Mouse (Mus musculus) cerebral cortex, adult 2 months (tissue): ENCODE results near the gene Olfr70.

ENCODE experiments used
- WGBS: fragments of 180-500 bp; shearing (Covaris S2); methylation state at CpG from one replicate; pipeline ENCODE4 v1.1.7; 2018; 5-methylcytosine and 5-hydroxymethylcytosine counted together

The Olfr70 gene

DNA sequence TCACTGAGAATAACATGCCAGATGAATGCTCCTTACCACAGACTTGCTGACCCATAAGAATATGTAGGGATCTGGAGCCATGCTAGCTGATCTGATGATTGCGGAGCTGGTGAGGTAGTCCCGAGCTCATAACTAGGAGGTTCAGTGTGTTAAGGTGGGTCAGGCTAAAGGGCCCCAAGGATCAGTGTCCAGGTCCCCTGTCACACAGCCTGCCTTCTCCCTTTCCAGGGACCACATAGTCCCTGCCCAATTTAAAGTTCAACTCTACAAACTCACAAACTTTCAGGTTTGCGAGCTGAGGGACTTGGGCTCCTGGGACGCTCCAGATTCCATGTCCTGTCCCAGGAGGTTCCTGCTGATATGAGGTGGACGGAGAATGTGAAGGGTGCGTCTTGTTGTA is at the start of gene Olfr70:
Olfr70 (minus strand) TSS at position 101 of the 400 bp plus-strand sequence.
- 93% methylated on average over 6 of the region's 6 CpGs for WGBS

DNA sequence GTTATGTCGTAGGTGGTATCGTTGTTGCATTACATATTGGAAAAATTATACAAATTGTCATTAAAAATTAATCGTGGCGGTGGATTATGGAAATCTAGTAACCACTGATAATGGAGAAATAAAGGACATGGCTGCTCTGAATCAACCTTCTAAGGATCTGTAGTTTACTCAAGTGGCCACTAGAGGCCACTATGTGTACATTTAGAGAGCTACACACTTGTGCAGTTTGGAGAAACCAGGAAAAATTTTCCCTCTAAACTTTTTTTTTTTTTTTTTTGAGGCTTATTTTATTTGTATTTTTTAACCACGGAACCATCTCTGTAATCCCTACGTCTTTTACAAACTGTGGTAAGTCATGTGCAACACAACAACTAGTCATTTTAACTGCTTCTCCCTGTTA is 44.6 kb upstream of the Olfr70 start:
- 14% methylated on average over 6 of the region's 6 CpGs for WGBS

DNA sequence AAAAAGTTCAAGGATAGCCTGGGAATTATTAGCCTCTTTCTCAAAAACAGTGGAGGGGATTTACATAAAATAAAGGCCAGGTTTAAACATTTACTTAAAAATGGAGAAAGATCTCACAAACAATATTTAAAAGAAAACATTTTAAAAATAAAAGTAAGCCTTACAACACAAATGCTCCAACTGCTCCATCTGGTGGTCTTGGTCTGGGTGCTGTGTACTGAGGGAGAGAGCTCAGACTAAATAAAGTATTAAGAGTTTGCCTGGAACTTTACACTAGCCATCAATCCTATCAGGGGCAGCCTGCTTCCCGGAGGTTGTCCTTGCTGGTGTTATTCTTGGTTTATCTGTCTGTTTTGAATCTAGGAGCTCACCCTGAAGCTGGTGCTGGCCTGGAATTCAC is 42.5 kb upstream of the Olfr70 start:
- WGBS = 54% methylated on average over 1 of the region's 1 CpGs

DNA sequence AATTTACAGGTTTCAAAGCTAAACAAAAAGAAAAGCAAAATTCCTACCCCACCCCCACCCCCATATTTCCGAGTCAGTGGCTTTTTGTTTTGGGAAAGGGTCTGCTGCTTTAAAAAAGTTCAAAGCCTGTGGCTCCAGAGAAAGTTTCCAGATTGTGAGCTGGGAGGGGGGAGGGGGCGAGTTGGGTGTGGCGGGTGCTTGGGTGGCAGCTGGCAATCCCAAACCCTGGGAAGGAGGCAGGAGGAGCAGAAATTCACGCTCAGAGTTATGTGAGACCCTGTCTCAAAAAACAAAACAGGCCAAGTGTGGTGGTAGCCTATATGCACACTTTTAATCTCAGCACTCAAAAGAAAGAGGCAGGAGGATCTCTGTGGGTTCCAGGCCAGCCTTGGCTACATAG is 42.0 kb upstream of the Olfr70 start:
- 50% methylated on average over 4 of the region's 4 CpGs for WGBS

DNA sequence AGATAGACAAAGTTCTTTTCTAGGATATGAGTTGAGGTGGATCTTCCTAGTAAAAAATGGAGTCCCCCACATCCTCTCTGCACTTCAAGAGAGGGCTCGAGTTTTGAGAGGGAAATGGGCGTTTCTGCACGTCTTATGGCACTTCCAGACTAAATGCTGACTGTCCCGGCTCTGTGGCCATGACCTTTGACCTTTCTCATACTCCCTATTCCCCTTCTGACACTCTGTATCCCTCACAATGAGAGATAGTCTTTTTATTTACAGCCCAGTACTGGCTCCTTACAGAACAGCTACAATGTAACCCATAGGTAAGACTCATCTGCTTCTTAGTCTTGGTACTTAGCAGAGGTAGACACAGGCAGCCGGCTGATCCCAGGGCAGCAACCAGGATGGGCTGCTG is 40.9 kb upstream of the Olfr70 start:
- WGBS = 82% methylated on average over 5 of the region's 5 CpGs

DNA sequence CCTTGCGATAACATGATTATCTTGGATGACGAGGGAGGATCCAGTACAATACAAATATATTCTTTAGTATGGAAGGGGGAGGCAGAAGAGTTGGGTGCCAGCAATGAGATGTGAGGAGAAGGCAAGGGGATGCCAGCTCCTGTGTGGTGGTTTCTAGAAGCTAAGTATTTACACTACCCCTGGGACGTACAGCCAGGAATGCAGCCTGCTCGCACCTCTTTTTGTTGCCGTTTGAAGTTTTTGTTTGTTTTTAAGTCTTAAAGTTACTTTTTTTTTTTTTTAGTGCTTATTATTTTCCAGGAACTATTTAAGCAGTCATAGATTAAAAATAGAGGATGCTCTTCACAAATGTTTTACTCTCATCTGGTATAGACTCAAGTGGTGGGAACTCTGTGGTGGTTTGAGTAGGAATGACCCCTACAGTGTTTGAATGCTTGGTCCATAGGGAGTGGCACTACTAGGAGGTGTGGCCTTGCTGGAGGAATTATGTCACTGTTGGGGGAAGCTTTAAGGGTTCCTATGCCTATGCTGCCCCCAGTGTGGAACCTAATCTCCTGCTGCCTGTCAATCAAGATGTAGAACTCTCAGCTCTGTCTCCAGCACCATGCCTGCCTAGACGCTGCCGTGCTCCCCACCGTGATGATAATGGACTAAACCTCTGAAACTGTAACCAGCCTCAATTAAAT is 38.5 kb upstream of the Olfr70 start:
- WGBS = 81% methylated on average over 8 of the region's 8 CpGs

DNA sequence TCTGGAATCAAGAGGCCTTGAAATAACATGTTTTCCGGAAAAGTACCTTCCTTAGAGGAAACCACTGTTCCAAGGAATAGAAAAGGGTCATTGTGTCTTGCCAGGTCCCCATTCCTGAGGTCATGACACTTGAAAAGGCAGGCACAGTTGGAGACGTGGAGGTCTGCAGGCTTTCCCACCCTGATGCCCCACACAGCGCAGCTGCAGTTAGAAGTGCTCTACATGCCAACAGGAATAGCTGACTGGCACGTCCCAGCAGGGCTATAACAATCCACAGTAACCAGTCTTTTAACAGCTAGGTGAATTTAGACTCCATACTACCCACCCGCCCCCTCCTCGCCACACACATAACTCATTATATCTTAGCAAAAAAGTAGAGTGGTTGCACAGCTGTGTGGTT is 36.5 kb upstream of the Olfr70 start:
- WGBS = 77% methylated on average over 6 of the region's 6 CpGs

DNA sequence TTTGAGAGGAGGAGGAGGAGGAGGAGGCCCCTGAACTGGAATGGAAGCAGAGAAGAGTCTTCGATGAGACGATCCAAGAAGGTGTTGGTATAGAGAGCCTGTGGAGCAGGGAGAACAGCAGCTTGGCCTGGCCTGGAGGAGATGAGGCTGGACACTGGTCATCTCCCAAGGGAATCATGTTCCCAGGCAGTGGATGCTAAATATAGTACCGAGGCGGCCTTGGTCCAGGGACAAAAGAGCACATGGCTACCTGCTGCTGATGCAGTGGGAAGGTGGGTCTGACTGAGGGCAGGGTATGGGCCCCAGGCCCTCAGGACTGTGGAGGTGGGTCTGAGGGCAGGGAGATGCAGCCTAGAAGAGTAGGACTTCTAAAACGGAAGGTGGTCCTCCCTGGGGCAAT is 32.6 kb upstream of the Olfr70 start:
- 70% methylated on average over 5 of the region's 5 CpGs for WGBS

DNA sequence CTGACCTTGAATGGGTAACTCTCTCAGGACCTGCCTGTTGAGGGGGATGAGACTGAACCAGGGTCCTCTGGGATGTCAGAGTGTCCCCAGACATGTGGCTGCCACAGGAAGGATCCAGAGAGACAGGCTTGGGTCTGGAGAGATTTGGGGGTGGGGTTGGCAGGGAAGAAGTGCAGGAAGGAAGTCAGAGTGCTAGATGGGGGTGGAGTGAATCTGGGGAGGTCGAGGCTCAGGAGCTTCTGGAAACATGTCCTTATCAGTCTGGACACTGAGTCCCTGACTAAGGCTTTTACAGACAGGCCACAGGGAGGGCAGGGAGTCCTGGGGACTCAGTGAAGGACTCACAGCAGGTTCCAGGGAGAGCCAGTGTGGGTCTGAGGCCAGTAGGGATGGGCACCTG is 31.6 kb upstream of the Olfr70 start:
- 25% methylated on average over 1 of the region's 1 CpGs for WGBS

DNA sequence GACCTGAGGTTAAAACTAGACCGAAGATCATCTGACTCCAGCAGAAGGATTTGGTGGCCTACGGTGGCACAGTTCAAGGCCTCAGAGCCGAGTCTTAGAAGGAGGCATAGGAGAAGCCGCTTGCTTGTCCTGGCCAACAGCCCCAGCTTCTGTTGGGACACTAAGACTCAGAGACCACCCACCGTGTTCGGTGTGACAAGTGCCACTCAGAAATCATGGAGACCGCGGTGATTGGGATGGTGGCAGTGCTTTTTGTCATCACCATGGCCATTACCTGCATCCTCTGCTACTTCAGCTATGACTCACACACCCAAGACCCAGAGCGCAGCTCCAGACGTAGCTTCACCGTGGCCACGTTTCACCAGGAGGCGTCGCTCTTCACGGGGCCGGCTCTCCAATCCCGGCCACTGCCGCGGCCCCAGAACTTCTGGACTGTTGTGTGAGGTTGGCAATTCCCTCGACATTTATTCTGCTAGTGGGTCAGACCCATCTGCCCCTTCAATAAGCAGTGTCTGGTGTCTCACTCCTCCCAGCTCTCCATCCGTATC is 30.2 kb upstream of the Olfr70 start:
- WGBS = 70% methylated on average over 21 of the region's 21 CpGs

DNA sequence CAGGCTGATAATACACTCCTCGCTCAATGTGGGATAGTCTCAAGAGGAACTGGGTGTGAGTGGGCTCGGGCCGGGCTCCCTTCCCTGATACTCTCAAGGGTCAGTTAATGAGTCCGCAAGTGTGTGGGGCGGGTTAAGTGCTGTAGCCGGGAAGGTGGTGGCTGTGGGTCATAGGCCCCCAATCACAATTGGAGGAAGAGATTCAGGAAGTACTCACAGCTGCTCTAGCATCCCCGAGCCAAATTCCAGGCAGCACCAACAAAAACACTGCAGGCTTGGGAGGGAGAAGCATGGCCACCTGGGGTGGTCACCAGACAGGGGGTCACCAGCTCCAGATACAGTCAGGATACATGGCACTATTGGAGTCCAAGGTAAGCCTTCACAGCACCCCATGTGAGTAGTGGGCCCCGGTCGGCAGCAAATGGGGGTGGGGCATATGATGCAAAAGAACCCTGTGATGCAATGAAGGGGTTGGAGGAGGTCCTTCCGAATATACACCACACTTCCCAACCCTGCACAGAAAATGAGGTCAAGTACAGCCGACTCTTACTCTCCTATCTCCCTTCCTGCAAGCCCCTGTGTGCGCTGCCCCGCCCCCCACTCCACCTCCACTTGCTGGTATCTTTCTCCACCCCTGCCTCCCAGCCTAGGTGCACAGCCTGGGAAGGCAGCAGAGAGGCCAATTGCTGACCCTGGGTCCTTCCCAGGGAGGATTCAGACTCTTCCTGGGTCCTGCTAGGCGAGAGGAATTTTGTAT is 29.4 kb upstream of the Olfr70 start, which contains the start of gene Spaar:
Spaar (plus strand) TSS at position 241 of the 757 bp plus-strand sequence.
- 66% methylated on average over 14 of the region's 14 CpGs for WGBS

DNA sequence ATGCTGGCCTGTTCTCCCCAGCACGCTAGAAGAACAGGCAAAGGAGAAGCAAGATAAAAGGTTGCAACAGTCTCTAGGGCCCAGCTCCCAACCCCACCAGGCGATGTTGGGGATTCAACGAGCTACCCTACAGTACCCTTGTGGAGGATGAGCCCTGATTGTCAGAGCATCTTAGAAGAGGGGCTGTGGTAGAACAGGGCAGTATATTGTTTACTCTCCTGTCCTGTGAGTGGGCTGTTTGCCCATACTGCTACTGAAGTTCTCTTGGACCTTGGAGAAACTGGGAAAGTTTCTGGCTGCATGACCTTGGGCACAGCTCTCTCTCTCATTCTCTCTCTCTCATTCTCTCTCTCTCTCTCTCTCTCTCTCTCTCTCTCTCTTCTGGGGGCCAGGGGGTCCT is 28.5 kb upstream of the Olfr70 start:
- WGBS = 70% methylated on average over 3 of the region's 3 CpGs

DNA sequence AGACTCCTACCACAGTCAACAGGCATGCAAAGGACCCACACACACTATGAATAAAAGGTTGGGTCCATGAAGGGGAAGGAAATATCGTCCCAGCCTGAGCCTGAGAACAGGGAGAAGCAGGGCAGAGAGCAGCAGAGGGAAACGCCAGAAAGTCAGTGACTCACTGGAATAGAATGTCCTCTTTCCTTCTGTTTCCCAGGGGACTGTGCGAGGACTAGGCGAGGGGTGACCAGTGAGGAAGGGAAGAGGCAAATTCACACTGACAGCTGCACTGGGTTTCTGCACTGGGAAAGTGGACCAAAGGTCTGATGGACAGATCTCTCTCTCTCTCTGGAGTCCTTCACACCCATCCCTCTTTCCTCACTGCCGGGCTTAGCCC is 28.0 kb upstream of the Olfr70 start:
- WGBS = 67% methylated on average over 5 of the region's 5 CpGs

DNA sequence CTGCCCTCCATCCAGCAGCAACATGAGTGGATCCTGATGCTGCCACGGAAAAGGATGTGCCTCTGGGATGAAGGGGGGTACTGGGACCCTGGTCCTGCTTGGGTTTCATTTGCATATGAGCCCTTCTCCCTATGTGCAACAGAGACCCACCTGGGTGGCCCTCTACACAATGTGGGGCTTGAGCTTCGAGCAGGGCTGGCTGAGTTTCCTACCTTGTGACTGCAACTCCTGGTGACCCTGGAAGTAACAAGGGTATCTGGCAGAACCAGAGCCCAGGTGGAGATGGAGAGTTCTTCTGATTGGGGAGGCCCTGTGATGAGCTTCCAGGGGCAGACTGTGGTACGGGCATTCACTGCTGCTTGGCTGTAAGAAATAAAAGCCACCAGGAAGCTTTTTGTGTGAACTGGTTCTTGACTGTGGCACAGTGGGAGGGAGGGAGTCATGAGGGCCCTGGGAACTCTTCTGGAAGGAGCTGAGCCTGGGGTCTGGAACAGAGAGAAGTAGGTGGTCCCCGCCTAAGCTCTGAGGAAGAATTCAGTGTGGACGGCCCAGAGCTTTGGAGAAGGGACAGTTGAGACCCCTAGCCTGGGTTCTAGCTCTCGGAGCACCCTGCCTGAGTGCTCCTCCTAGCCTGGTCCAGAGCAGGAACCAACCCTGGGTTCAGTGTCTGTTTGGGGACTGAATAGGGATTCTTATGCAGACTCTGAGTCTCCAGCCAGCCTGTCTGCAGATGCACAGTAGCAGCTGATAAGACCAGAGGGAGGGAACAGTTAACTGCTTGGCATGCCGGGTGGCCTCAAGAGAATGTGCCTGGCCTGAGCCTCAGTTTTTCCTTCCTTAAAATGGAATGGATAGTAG is 27.3 kb upstream of the Olfr70 start:
- 79% methylated on average over 7 of the region's 7 CpGs for WGBS

DNA sequence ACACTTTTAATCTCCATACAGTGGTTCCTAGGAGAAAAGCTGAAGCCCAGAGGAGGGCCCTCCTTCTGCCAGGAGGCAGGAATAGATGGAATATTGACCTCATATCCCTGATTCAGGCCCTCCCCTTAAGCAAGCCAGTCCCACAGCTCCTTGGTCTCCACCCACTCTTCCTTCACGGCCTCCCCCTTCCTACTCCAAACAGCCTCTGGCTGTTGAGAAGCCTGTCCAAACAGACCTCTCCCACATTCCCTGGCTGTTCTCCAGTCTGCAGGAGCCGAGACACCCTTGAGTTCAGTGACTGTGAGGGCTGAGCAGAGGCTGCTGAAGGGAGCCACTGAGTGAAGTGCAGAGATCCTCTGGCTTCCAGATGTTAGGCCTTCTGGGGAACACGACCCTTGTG is 26.4 kb upstream of the Olfr70 start, which contains the start of gene Hrct1:
Hrct1 (plus strand) TSS at position 194 of the 400 bp plus-strand sequence.
- WGBS = 39% methylated on average over 3 of the region's 3 CpGs

DNA sequence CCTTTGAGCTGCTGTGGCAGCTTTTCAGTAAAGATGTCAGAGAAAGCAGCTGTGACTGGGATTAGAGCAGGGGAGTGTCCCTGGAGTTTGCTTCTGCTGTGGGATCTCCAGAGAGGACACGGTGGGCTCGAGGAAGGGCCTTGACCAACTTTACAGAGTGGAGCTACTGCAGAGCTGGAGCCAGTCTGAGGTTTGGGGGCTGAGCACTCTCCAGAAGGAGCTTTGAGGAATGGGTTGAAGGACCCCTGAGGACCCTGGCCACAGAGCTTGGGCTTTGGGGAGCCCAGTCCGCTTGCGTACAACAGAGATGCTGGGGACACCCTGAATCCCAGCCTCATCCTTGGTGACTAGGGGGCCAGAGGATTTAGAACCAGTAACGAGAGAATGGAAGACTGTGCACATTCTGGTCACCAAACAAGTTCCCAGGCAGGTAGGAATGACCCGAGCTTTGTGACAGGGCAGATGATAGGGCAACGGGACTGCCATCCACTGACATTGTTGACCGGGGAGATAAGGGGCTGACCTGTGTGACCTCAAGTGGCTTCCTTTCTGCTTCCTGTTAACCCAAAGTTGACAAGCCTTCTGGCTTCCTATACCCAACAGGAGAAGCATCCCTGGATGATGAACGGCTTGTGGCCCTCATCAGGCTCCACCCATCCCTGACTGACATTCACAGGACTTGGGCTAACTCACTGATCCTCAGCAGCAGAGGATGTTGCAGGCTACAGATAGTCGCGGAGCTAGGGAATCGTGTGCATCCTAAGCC is 25.8 kb upstream of the Olfr70 start:
- WGBS = 71% methylated on average over 12 of the region's 12 CpGs

DNA sequence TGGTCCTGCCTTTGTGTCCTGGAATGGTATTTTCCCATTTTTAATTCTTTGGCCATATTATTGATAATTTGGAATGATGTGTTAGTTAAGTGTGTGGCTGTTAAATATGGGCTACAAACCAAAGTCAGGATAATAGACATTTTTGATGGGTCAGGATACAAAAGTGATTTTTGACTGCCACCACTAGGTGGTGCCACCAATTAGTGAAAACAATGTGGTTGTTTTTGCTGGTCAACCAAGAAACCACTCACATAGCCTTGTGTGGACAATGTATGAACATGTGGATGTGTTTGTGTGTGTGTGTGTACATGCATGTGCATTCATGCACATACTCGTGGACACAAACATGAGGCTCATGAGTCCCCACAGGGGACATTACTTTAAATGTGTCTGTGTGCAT is 24.2 kb upstream of the Olfr70 start:
- WGBS = 63% methylated on average over 1 of the region's 1 CpGs

DNA sequence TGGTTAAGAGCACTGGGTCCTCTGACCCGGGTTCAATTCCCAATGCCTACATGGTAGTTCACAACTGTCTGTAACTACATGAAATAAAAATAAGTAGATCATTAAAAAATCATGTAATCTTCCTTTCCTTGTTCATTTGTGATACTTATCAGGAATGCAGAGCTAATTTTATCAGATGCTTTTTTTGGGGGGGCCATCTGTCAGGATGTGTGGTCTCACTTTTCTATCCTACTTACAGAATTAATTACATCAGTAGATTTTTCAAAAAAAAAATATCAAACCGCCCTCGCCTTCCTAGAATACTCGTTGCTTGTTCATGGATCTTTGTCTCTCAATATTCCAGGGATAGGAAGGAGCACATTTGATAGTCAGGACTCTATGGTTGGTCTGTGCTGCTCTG is 21.6 kb upstream of the Olfr70 start:
- WGBS = 47% methylated on average over 4 of the region's 4 CpGs

DNA sequence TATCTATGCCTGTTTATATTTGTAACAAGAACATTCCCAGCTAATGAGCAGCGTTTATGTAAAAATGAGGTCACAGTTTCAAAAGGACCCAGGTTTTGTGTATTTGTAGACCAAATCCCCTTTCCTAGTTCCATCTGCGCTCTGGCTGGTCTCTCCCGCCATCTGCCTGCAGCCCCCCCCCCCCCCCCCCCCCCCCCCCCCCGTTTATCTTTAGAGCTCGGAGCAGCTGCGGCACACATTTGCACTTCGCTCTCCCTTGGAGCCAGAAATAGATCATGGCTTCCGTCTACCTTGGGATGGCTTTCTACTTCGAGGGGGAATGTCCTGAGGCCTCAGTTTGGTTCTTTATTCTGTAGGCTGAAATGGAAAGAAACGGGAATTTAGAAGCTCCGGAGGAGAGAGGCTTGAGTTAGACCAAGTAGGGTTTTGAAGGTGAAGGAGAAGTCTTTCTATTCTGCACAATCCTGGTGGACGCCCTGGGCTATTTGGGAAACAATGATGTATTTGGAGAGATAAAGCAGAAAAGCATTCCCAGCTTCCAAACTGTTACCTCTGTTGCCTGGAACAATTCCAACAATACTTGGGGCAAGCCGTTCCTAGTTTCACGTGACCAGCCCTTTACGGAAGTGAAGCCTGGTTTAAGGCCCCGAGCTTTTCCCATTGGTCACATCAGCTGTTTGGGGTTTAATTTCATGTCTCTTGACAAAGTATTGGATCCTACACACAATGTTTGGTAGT is 20.1 kb upstream of the Olfr70 start:
- WGBS = 30% methylated on average over 12 of the region's 16 CpGs

DNA sequence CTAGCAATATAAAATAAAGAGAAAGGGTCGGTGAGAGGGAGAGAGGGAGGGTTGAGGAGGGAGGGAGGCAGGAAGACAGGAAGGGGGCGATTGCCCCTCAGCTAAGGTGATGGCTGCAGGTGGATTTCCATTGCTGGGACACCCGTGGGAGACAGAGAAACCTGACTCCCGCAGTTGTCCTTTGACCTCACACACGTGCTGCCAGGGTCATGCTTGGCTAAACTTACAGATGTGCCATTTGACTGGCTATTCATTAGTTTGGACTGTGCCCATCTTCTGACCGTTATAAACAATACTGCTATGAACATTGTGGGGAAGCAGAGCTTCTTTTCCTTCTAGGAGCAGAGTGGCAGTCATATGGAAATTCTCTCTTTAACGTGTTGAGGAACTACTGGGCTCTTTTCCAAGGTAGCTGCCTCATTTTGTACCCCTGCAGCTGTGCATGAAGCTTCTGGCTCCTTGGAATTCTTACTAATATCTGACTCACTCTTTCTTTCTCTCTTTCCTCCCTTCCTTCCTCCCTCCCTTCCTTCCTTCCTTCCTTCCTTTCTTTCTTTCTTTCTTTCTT is 13.1 kb upstream of the Olfr70 start:
- WGBS = 40% methylated on average over 7 of the region's 7 CpGs
